Mouse (Mus musculus) right cerebral cortex, adult 18-20 months (tissue): Measurements from ENCODE around the gene Synrg.

Experiments
- DNase-seq: peaks from one replicate; pipeline ENCODE4 v3.0.0; 2022; ENCODE audit warnings: mixed read lengths

Synrg gene

GRCm38 (mm10) chr11:83963991-83964921 lies at the start of gene Synrg:
Synrg (plus strand) TSS chr11:83964428.
- DNase-seq = peak; percentile 94

GRCm38 (mm10) chr11:83914501-83914900 lies 49.7 kb upstream of the Synrg start:
- DNase-seq = no peak

- no peak for DNase-seq
Observed at GRCm38 (mm10) chr11:83922600-83922999, 41.6 kb upstream of the Synrg start.

GRCm38 (mm10) chr11:83927097-83927496 lies 37.1 kb upstream of the Synrg start:
- DNase-seq = no peak

- no peak for DNase-seq
Observed at GRCm38 (mm10) chr11:83932506-83933106, 31.6 kb upstream of the Synrg start.

DNA sequence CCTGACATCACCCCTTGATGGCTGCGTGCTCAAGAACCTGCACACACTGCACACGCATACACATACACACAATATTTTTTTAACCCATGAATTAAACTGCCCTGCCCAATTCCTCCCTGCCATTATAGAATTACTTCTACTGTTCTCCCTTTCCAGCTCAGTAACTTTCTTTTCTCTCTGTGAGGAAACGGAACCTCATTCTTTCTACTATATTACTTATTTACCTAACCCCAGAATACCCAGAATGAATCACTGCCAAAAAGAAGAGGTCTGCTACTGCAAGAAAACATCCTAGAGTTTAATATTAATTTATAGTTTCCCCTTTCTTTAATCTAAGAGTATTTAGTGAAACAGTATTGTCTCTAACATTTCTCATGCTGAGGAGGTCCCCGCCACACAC lies 30.9 kb upstream of the Synrg start:
- DNase-seq = no peak

GRCm38 (mm10) chr11:83935986-83936665 lies 28.1 kb upstream of the Synrg start:
- DNase-seq = peak; percentile 55

DNA sequence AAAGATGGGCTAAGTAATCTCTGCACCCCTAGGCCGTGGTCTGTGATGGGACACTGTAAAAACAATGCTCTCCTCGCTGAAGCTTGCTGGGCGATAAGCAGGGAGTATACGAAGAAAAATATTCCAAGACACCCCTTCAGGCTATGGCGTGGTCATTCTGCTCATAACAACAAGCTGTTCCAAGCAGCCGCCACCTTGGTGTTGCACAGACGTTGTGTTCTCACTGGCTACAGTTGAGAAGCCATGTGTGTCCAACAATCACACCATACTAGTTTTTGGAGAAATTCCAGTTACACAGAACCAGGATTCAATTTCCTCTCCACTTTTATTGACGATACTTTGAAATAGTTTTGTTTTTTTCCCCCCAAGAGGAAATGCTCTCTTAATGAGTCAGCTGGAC lies 25.7 kb upstream of the Synrg start:
- no peak for DNase-seq

GRCm38 (mm10) chr11:83941950-83942840 lies 22.0 kb upstream of the Synrg start, which contains the start of gene Ddx52:
Ddx52 (plus strand) TSS chr11:83942062.
- peak; percentile 94 for DNase-seq

- DNase-seq = no peak
Observed at GRCm38 (mm10) chr11:83956822-83957221, 7.4 kb upstream of the Synrg start.

DNA sequence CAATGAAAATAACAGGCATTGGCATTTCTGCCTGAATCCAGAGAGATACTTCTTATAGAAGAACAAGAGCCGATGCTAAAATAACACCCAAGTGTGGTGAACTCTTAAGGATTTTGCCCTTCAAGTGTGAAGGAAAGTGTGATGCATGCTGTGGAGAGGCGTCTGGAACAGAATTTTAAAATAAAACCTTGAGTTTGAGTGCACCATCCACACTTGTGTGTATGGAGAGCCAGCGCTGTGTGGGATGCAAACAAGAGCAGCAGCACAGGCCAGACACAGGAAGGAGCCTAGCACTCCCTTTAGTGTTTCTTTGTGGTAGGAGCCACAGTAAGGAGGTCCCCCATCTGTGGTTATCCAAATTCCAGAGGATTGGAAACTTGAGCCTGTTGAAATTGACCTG lies 2.2 kb upstream of the Synrg start:
- peak; percentile 50 for DNase-seq

DNA sequence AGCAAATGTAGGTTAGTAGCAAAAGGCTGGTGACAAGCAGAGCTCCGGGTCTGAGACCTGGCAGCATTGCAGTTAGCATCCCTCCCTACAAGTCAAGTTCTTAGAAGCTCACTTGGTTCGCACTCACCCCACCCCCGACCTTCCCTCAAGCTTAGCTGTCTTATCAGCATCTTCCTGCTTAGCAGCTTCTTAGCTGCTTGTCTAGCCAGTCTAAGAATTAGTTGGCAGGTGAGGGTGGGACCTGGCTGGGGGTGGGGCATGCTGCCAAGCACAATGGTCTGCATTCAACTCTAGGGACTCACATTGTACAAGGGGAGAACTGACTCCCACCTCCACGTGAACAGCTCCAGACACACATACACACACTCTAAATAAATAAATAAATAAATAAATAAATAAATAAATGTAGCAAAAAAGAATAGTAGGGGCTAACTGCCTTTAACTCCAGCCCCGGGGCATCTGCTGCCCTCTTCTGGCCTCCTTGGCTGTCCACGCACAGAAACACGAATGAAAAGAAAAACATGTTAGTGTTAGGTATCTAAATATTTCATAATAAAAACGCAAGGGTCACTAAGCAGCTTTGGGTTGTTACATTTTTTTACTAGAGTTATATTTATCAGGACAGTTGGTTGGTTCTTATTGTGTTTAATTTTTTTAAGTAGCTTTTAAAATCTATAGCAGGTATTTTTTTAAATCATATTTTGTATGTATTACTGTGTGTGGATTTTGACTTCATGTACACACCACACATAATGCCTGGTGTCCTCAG lies 3.4 kb downstream of the Synrg start:
- DNase-seq = no peak

- no peak for DNase-seq
Observed at GRCm38 (mm10) chr11:83968205-83968575, 4.0 kb downstream of the Synrg start.

DNA sequence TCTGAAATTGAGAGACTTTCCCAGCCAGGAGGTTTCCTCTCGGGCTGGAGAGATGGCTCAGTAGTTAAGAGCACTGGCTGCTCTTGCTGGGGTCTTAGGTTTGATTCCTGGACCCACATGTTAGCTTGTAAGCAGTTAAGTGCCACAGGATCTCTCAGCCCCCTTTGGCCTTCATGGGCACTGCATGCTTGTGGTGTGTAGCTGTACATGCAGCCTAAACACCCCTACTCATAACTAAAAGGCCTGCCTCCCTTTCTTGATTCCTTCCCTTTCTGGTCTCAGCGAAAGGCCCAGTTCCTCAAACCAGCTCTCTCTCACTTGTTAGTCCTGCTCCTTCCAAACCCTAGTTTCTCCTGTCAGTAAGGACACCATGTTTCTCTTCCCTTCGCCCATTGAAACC lies 4.8 kb downstream of the Synrg start:
- DNase-seq = no peak

DNA sequence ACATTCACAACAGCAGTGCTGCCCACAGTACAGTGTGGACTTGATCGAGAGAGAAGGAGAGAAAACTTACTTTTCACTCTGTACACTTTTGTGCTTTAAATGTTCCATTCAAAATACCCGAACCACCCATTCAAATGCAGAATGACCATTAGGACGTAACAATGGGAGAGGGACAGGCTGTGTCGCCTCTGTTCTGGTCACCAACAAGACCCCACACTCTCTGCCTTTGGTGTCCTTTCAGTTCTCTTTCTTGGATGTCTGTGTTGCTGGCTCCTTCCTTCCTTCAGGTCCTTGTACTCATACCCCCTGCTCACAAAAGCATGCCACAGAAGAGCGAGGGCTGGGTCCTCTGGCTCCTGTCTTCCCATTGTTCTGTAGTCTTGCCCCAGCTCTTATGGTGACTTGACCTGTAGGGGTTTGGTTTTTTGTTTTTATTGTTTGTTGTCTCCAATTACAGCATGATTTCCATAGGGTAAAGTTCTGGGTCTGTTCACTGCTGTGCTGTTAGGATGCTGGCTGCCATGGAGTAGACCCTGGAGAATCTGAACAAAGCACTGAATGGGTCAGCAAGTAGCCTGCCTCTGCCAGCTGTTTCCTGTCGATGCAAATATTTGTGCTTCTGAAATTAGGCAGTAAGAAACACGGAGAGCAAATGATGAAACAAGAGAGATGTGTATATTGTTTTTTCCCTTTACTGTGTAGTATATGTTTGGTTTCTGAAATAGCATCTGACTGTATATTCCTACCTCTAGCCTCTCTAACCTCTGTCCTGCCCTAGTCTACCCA lies 10.5 kb downstream of the Synrg start:
- no peak for DNase-seq

DNA sequence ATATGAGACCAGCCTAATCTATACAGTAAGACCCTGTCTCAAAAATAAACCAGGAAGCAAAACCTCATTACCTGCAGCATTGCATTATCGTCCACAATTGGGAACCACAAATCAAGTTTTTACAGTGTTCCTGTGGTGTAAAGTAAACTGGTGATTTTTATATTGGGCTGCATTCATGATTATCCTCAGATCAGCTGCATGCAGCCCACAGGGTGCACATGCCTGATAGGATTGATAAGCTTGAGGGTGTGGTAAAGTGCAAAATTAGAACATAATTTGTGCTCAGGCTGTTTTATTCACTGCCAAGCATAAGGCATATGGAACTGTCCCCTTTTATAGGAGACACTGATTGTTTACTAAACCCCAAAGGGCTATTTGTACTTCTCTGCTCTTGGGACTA lies 11.3 kb downstream of the Synrg start:
- no peak for DNase-seq

DNA sequence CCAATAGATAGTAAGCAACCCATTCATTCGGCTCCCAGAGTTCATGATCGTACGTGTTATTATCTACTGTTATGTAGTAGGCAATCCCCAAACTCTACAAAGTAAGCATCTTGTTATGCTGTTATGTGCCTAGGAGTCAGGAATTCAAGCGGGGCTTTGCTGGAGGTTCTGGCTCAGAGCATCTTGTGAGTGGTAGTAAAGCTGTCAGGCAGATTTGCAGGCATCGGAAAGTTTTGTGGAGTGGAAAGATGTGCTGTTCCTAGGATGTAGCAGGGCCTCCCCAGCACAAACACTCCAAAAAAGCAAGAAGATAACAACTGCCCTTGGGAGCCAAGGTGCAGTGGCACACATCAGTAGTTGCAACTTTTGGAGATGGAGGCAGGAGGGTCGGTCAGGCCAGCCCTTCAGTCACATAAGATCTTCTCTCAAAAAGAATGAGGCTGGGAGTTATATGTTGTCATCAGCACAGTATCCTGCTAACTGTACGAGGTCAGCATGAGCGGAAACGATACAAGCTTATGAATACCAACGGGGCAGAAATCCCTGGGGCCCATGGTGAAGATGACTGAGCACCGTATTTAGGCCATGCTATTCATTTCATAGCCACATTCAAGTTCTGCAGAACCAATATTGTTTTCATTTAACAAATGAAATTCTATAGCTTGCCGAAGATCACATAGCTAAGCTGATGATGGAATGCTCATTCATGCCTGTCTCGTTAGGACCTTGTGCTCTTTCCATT lies 12.2 kb downstream of the Synrg start:
- DNase-seq = no peak

DNA sequence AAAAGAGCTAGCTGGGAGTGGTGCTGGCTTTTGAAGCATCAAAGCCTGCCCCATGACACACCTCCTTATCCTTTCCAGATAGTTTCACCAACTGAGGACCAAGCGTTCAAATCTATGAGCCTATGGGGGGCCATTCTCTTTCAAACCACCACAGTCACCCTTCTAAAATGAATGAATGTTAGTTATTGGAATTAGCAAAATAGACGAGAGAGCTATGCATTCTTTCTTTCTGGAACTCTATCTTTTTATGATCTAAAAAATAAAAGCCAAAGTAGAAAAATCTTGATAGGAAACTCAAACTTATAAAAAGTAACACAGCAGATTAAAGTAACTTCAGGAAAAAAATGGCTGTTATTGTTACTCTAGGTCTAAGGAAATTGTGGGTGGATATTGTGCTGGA lies 13.6 kb downstream of the Synrg start:
- no peak for DNase-seq

DNA sequence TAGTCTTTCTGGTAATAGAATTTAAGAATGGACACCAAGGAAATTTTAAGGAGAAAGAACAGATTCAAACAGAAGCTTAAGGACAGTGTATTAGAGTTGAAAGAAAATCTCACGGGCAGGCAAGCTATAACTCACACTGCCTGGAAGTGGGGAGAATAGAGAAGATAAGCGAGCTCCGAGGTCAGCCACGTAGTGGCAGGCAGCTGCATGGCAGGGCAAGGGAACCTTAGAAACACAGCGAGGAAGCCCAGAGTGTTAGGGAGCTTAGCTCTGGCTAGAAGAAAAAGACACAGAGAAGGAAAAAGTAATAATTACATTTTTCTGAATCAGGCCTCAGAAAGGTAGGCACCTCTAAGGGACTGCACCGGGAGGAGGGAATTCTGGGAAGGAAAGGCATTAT lies 15.8 kb downstream of the Synrg start:
- DNase-seq = no peak

- no peak for DNase-seq
Observed at GRCm38 (mm10) chr11:83981338-83981737, 17.1 kb downstream of the Synrg start.
